Mouse (Mus musculus): ENCODE results near the gene Kdm8. TPM values are rescaled to one million over a fixed set of nuclear protein-coding genes. Genes with fewer than 3 reads are reported as not detected.

The Kdm8 gene
- polyA plus RNA-seq, 1 experiment from 2014 or later = 5.2 TPM

DNA sequence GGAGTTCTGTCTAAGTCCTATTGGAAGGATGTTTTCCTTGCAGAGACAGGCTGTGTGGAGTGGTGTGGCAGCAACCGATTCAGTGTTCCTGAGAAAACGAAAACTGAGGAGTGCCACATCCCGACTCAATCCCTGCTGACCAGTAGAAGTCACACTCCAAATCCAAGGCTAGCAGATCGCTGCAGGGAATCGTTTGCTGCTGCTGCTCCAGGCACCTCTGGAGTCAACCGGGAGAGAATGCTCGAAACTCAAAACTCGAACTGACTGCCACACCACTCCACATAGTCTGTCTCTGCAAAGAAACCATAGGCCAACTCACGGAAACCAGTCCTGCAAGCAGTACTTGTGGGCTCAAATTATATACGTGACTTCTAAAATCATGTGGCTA, 406 bp upstream of the Kdm8 start:
- WGBS = 24% methylated on average over 10 of the region's 10 CpGs
- Histone ChIP-seq H3K27ac (ENCODE audit: low read depth, low read length) (peak overlapping the region; percentile 99), H3K36me3 (ENCODE audit: control insufficient read depth, insufficient read depth, low read length) (no peaks in the 10 kb centered on the region), H3K4me3 (ENCODE audit: low read length) (peak overlapping the region; percentile 69), H3K27me3 (replicated peaks; ENCODE audit: control insufficient read depth, insufficient read depth, low read length) (no peaks in the 10 kb centered on the region), H3K9ac (ENCODE audit: low read depth, low read length) (peak overlapping the region; percentile 82), H3K9me3 (ENCODE audit: control insufficient read depth, low read length) (peaks cover 3% of the 10 kb centered on the region; the same call in 1 of the 2 replicates), H3K4me1 (ENCODE audit: control insufficient read depth, insufficient read depth, low read depth, low read length) (peaks cover 17% of the 10 kb centered on the region), H3K4me2 (ENCODE audit: low read length) (peak overlapping the region; percentile 92)
- peak; percentile 25 for ATAC-seq

DNA sequence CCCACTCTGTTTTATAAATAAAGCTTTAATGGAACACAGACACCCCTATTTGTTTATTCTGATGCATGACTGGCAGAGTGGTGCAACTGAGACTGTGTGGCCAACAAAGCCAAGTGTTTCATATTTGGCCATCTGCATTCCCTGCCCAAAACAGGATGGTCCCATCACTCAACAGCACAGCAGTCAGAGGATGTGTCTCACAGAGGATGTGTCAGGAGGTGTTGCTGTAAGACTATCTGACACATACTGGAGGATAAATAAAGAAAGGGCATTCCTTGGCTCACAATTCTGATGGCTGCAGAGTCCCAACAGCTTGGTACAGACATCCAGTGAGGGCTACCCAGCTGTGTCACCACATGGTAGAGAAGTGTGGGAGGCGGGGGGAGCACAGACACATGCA, 6.2 kb downstream of the Kdm8 start:
- H3K4me3 ChIP-seq (ENCODE audit: low read length) = no peak overlapping the region
- H3K9ac ChIP-seq (ENCODE audit: low read depth, low read length) = no peak overlapping the region
- no peaks in the 10 kb centered on the region for H3K9me3 ChIP-seq (ENCODE audit: control insufficient read depth, low read length)
- H3K27ac ChIP-seq (ENCODE audit: low read depth, low read length) = no peak overlapping the region
- H3K4me2 ChIP-seq (ENCODE audit: low read length) = no peak overlapping the region
- no peaks in the 10 kb centered on the region for H3K27me3 ChIP-seq (replicated peaks; ENCODE audit: control insufficient read depth, insufficient read depth, low read length)
- WGBS = 79% methylated on average over 1 of the region's 1 CpGs
- peaks cover 2% of the 10 kb centered on the region; the same call in 1 of the 2 replicates for H3K4me1 ChIP-seq (ENCODE audit: control insufficient read depth, insufficient read depth, low read depth, low read length)
- no peaks in the 10 kb centered on the region for H3K36me3 ChIP-seq (ENCODE audit: control insufficient read depth, insufficient read depth, low read length)
- ATAC-seq = no peak

DNA sequence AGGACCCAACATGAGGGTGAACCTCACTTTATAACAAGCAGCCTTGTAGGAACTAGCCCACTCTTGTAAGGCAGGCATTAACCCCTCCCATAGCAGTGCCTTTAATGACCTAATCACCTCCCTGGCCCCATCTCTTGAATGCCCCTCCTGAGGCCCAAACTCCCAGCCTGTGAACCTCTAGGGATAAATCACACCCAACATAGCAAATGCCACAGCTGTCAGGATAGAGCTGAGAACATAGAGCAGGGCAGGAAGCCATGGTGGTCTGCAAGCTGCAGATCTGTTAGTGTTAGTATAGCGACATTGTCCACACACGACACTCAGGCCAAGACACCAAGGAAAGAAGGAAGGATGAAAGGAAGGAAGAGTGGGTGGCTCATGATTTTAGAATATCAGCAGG, 6.6 kb downstream of the Kdm8 start:
- no peaks in the 10 kb centered on the region for H3K36me3 ChIP-seq (ENCODE audit: control insufficient read depth, insufficient read depth, low read length)

DNA sequence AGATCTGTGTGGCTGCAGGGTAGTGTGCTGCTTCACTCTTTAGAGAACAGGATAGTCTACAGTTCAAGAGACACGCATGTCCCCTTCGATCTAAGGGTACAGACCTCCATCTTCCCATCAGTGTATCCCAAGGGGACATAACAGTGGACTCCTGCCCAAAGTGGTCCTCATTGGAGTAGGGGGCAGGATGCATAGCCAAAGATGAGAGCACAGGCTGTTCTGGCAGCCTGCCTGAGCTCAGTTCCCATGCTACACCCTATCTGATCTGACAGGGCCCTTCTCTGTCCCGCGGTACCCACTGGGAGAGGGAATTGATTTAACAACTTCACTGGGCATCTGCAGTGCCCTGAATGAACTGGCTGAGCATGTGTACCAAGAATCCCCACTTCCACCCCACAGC, 9.2 kb downstream of the Kdm8 start:
- H3K27me3 ChIP-seq (replicated peaks; ENCODE audit: control insufficient read depth, insufficient read depth, low read length) = no peaks in the 10 kb centered on the region
- no peaks in the 10 kb centered on the region for H3K9me3 ChIP-seq (ENCODE audit: control insufficient read depth, low read length)
- no peak overlapping the region for H3K4me3 ChIP-seq (ENCODE audit: low read length)
- H3K27ac ChIP-seq (ENCODE audit: low read depth, low read length) = no peak overlapping the region
- H3K9ac ChIP-seq (ENCODE audit: low read depth, low read length) = no peak overlapping the region
- H3K4me2 ChIP-seq (ENCODE audit: low read length) = no peak overlapping the region
- no peak for ATAC-seq
- H3K36me3 ChIP-seq (ENCODE audit: control insufficient read depth, insufficient read depth, low read length) = 0 out of 2 replicates have a peak, but pooled peaks cover 3% of the 10 kb centered on the region
- 89% methylated on average over 4 of the region's 4 CpGs for WGBS
- no peaks in the 10 kb centered on the region for H3K4me1 ChIP-seq (ENCODE audit: control insufficient read depth, insufficient read depth, low read depth, low read length)

More for the DNA sequence above, 6.6 kb downstream of the Kdm8 start:
- WGBS = 89% methylated on average over 2 of the region's 2 CpGs
- Histone ChIP-seq H3K27ac (ENCODE audit: low read depth, low read length) (no peak overlapping the region), H3K9me3 (ENCODE audit: control insufficient read depth, low read length) (no peaks in the 10 kb centered on the region), H3K9ac (ENCODE audit: low read depth, low read length) (no peak overlapping the region), H3K4me3 (ENCODE audit: low read length) (no peak overlapping the region), H3K4me1 (ENCODE audit: control insufficient read depth, insufficient read depth, low read depth, low read length) (no peaks in the 10 kb centered on the region), H3K27me3 (replicated peaks; ENCODE audit: control insufficient read depth, insufficient read depth, low read length) (no peaks in the 10 kb centered on the region), H3K4me2 (ENCODE audit: low read length) (no peak overlapping the region)
- no peak for ATAC-seq

DNA sequence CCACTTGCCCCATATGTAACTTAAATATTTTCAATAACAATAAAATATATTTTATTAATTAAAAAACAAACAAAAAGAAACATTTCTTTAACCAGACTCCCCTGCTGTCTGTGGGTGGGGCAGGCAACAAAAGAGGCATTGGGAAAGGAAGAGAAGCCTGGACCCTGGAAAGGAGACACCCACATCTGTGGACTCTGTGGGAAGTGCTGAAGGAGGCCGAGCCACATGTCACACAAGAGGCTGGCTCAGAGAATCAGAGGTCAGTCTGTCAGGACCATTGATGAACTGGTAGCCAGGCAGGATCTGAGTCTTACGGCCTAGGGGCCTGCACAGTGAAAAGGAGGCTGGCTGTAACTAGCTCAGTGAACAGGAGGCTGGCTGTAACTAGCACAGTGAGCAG, 17.7 kb downstream of the Kdm8 start:
- Histone ChIP-seq H3K9me3 (ENCODE audit: control insufficient read depth, low read length) (no peaks in the 10 kb centered on the region), H3K4me1 (ENCODE audit: control insufficient read depth, insufficient read depth, low read depth, low read length) (no peaks in the 10 kb centered on the region), H3K4me2 (ENCODE audit: low read length) (no peak overlapping the region), H3K27ac (ENCODE audit: low read depth, low read length) (no peak overlapping the region), H3K27me3 (replicated peaks; ENCODE audit: control insufficient read depth, insufficient read depth, low read length) (no peaks in the 10 kb centered on the region), H3K4me3 (ENCODE audit: low read length) (no peak overlapping the region), H3K9ac (ENCODE audit: low read depth, low read length) (no peak overlapping the region), H3K36me3 (ENCODE audit: control insufficient read depth, insufficient read depth, low read length) (peaks cover 15% of the 10 kb centered on the region)
- ATAC-seq = no peak
- 30% methylated on average over 2 of the region's 2 CpGs for WGBS

DNA sequence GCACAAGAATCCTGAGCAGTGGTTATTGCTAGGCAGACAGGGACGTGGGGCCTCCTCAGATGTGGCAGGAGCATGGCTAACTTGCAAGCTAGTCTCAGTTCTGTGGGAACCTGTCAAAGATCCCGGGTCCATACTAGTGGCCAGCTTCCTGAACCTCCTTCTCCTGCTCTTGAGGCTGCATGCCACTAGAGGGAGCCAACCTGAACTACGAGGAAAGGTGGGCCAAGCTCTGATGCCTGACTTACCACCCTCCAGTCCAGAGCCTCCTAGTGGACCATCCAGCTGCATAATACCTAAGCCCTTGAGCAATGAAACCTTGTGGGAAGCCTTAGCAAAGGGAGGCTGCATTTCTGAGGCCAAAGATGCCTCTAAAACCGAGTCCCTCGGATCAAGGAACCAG, 25.5 kb downstream of the Kdm8 start:
- 0 out of 2 replicates have a peak, but pooled peaks have one; percentile 58 for ATAC-seq

DNA sequence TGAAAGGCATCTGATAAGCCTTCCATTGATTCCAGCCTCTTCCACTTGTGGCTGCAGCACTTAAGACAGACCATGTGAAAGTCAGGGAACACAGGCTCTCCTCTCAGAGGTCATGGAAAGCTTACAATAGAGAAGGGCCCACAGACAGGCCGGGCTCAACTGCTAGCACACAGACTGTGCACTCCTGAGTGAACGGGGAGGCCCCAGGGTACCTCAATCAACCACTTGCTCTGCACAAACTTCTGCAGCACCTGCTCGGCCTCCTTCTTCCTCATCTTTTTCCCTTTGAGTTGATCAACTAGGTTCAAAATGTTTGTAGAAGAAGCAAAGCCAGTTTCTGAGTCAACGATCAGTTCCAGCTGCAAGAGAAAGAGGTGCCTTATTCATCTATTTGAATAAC, 26.4 kb downstream of the Kdm8 start:
- Histone ChIP-seq H3K9me3 (ENCODE audit: control insufficient read depth, low read length) (no peaks in the 10 kb centered on the region), H3K36me3 (ENCODE audit: control insufficient read depth, insufficient read depth, low read length) (peaks cover 27% of the 10 kb centered on the region), H3K4me1 (ENCODE audit: control insufficient read depth, insufficient read depth, low read depth, low read length) (peaks cover 14% of the 10 kb centered on the region), H3K4me2 (ENCODE audit: low read length) (no peak overlapping the region), H3K27me3 (replicated peaks; ENCODE audit: control insufficient read depth, insufficient read depth, low read length) (no peaks in the 10 kb centered on the region), H3K4me3 (ENCODE audit: low read length) (no peak overlapping the region), H3K27ac (ENCODE audit: low read depth, low read length) (no peak overlapping the region), H3K9ac (ENCODE audit: low read depth, low read length) (no peak overlapping the region)
- ATAC-seq = no peak
- WGBS = 86% methylated on average over 4 of the region's 4 CpGs

More for the DNA sequence above, 25.5 kb downstream of the Kdm8 start:
- no peaks in the 10 kb centered on the region for H3K27me3 ChIP-seq (replicated peaks; ENCODE audit: control insufficient read depth, insufficient read depth, low read length)
- no peak overlapping the region for H3K4me3 ChIP-seq (ENCODE audit: low read length)
- peaks cover 30% of the 10 kb centered on the region for H3K36me3 ChIP-seq (ENCODE audit: control insufficient read depth, insufficient read depth, low read length)
- peaks cover 9% of the 10 kb centered on the region for H3K4me1 ChIP-seq (ENCODE audit: control insufficient read depth, insufficient read depth, low read depth, low read length)
- H3K4me2 ChIP-seq (ENCODE audit: low read length) = no peak overlapping the region
- no peak overlapping the region for H3K9ac ChIP-seq (ENCODE audit: low read depth, low read length)
- H3K27ac ChIP-seq (ENCODE audit: low read depth, low read length) = no peak overlapping the region
- H3K9me3 ChIP-seq (ENCODE audit: control insufficient read depth, low read length) = no peaks in the 10 kb centered on the region
- WGBS = 26% methylated on average over 5 of the region's 5 CpGs

DNA sequence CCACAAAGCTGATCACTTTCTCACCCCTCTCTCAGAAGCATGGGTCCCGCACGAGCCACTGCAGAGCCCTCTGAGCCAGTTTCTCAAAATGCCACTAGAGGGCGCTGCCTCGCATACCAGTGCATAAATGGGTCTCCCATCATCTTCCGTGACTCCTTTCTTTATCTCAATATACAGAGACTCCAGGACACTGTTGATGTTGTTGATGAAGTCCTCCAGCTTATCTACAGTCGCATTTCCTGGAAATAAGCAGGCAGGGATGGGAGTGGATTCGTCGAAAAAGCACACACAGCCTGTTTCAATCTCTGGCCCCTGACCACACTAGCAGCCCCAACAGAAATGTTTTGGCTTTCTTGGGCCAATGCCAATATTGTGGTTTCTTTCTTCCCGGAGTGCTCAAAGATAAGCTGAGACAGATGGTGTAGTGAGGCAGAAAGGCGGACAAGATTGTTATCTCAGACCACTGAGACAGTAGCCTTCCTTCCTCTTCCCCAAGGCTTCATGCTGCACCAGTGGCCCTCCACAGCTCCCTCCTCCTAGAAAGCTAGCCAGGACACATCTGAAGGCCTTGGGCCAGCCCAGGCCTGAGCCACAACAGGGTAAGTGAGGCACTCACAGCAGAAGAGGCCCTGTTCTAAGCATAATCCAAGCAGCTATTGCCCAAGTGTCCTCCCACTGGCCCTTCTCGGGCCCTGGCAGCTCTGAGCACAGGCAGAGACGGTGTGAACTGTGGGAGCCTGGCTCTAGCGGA, 27.7 kb downstream of the Kdm8 start:
- peak overlapping the region; percentile 10; the same call in 1 of the 2 replicates for H3K4me2 ChIP-seq (ENCODE audit: low read length)

DNA sequence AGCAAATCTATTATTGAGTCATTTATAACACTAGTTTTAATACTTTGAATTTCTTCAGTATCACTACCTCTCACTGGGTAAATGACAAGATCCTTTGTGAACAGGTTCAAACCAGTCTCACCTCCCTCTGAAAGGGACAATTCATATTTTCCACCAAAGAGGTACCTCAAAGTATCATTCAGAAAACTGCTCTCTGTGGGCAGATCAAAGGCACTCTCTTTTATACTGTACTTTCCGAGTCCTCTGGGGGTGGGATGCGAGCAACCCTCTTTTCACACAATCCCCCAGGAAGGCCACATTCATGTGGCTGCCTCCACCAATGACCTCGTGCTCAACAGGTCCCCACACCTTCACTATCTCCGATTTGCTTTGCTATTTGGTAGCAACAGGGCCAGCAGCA, 30.1 kb downstream of the Kdm8 start:
- H3K27ac ChIP-seq (ENCODE audit: low read depth, low read length) = no peak overlapping the region
- WGBS = 82% methylated on average over 4 of the region's 4 CpGs
- no peaks in the 10 kb centered on the region for H3K9me3 ChIP-seq (ENCODE audit: control insufficient read depth, low read length)
- H3K4me3 ChIP-seq (ENCODE audit: low read length) = no peak overlapping the region
- H3K27me3 ChIP-seq (replicated peaks; ENCODE audit: control insufficient read depth, insufficient read depth, low read length) = no peaks in the 10 kb centered on the region
- H3K4me1 ChIP-seq (ENCODE audit: control insufficient read depth, insufficient read depth, low read depth, low read length) = peaks cover 14% of the 10 kb centered on the region
- H3K36me3 ChIP-seq (ENCODE audit: control insufficient read depth, insufficient read depth, low read length) = peaks cover 3% of the 10 kb centered on the region; the same call in 1 of the 2 replicates
- ATAC-seq = no peak
- no peak overlapping the region for H3K9ac ChIP-seq (ENCODE audit: low read depth, low read length)
- H3K4me2 ChIP-seq (ENCODE audit: low read length) = no peak overlapping the region

More for the DNA sequence above, 27.7 kb downstream of the Kdm8 start:
- Histone ChIP-seq H3K9me3 (ENCODE audit: control insufficient read depth, low read length) (no peaks in the 10 kb centered on the region), H3K36me3 (ENCODE audit: control insufficient read depth, insufficient read depth, low read length) (peaks cover 16% of the 10 kb centered on the region), H3K27me3 (replicated peaks; ENCODE audit: control insufficient read depth, insufficient read depth, low read length) (no peaks in the 10 kb centered on the region), H3K9ac (ENCODE audit: low read depth, low read length) (no peak overlapping the region), H3K4me1 (ENCODE audit: control insufficient read depth, insufficient read depth, low read depth, low read length) (peaks cover 14% of the 10 kb centered on the region), H3K4me3 (ENCODE audit: low read length) (no peak overlapping the region), H3K27ac (ENCODE audit: low read depth, low read length) (peak overlapping the region; percentile 66)
- ATAC-seq = peak; percentile 69
- WGBS = 34% methylated on average over 13 of the region's 13 CpGs
